In genomic region chr9:44043708-44044425, GRCm38 (mm10) we compare ENCODE assay signal across 9 mouse cellular contexts. TPM values are rescaled to one million over a fixed set of nuclear protein-coding genes. Genes with fewer than 3 reads are reported as not detected.
DNase-seq lines count a peak whose midpoint lies in the region; ATAC-seq and TF ChIP-seq lines count a peak whose summit lies in the region.
"Had no signal": no experiment of that assay in that cellular context is flagged by ENCODE, and none has a peak within 500 bp of the region (broad histone marks: within the 10 kb centered on the region; RNA-seq: fewer than 3 reads in every experiment).

No protein-coding gene starts in this region.

- no peaks in the 10 kb centered on the region for H3K27me3 ChIP-seq in MEL (ENCODE audit: control insufficient read depth in 1 of 2, insufficient read depth in 2 of 2, low read length in 2 of 2)
- H3K27me3 ChIP-seq in forebrain, embryonic 11.5 days (ENCODE audit: control insufficient read depth, insufficient read depth, low read length), result peaks cover 32% of the 10 kb centered on the region
- peaks cover 9% of the 10 kb centered on the region for H3K27me3 ChIP-seq in kidney, postnatal 0 days (ENCODE audit: insufficient read depth, low read length)
- peaks cover 37% of the 10 kb centered on the region for H3K27me3 ChIP-seq in midbrain, embryonic 15.5 days (replicated peaks)

- peaks cover 5 to 40% of the 10 kb centered on the region in 2 experiments for H3K4me1 ChIP-seq in MEL (ENCODE audit: control insufficient read depth in 1 of 2, insufficient read depth in 2 of 2, low read length in 2 of 2)
- peaks cover 10% of the 10 kb centered on the region for H3K4me1 ChIP-seq in forebrain, embryonic 11.5 days (replicated peaks; ENCODE audit: control insufficient read depth, insufficient read depth, low read length)
- peaks cover 11% of the 10 kb centered on the region; the same call in 1 of the 2 replicates for H3K4me1 ChIP-seq in kidney, postnatal 0 days (replicated peaks; ENCODE audit: insufficient read depth, low read length)
- peaks cover 19% of the 10 kb centered on the region for H3K4me1 ChIP-seq in midbrain, embryonic 15.5 days

- no peak for TF ChIP-seq CTCF in MEL (IDR thresholded peaks at IDR 0.05 in 2 of 3, conservative IDR thresholded peaks at IDR 0.05 in 1 of 3; ENCODE audit: control insufficient read depth in 1 of 3, insufficient read depth in 1 of 3, low read depth in 2 of 3, low read length in 3 of 3, poor library complexity in 1 of 3, severe bottlenecking in 1 of 3)
- TF ChIP-seq CTCF in kidney, postnatal 0 days (IDR thresholded peaks at IDR 0.05; ENCODE audit: low read depth), result no peak

- no peaks in the 10 kb centered on the region for H3K9me3 ChIP-seq in MEL (replicated peaks; ENCODE audit: insufficient read depth, low read length)
- H3K9me3 ChIP-seq in forebrain, embryonic 11.5 days (ENCODE audit: control insufficient read depth, low read length), result no peaks in the 10 kb centered on the region
- H3K9me3 ChIP-seq in kidney, postnatal 0 days (replicated peaks; ENCODE audit: low read length), result no peaks in the 10 kb centered on the region
- H3K9me3 ChIP-seq in midbrain, embryonic 15.5 days, result no peaks in the 10 kb centered on the region

- no peak for TF ChIP-seq POLR2A in MEL (IDR thresholded peaks at IDR 0.05; ENCODE audit: control insufficient read depth in 1 of 2, insufficient read depth in 1 of 2, low read depth in 1 of 2, low read length in 2 of 2, poor library complexity in 1 of 2)

- H3K4me2 ChIP-seq in forebrain, embryonic 11.5 days (ENCODE audit: low read depth, low read length, severe bottlenecking), result peak overlapping the region; percentile 53
- H3K4me2 ChIP-seq in kidney, postnatal 0 days (ENCODE audit: low read length), result peak overlapping the region; percentile 61
- H3K4me2 ChIP-seq in midbrain, embryonic 15.5 days, result peak overlapping the region; percentile 83

- H3K36me3 ChIP-seq in MEL (ENCODE audit: control insufficient read depth in 1 of 2, insufficient read depth in 2 of 2, low read length in 2 of 2), result peaks cover 0 to 29% of the 10 kb centered on the region in 2 experiments; a peak in 2 of 4 replicates
- no peaks in the 10 kb centered on the region for H3K36me3 ChIP-seq in forebrain, embryonic 11.5 days (ENCODE audit: control insufficient read depth, insufficient read depth, low read length)
- no peaks in the 10 kb centered on the region for H3K36me3 ChIP-seq in kidney, postnatal 0 days (ENCODE audit: insufficient read depth, low read length)
- H3K36me3 ChIP-seq in midbrain, embryonic 15.5 days (replicated peaks), result no peaks in the 10 kb centered on the region

- no peaks in the 10 kb centered on the region for H3K79me2 ChIP-seq in MEL (ENCODE audit: control insufficient read depth, insufficient read depth, low read length, poor library complexity)

- TF ChIP-seq RAD21 in MEL (IDR thresholded peaks at IDR 0.05; ENCODE audit: low read depth, low read length), result no peak

- ATAC-seq in forebrain, embryonic 11.5 days (replicated peaks; ENCODE audit: low FRiP score), result no peak
- no peak for ATAC-seq in kidney, postnatal 0 days (replicated peaks; ENCODE audit: low FRiP score, low read depth)
- no peak for ATAC-seq in midbrain, embryonic 15.5 days (replicated peaks)

- H3K9ac ChIP-seq in MEL (ENCODE audit: control insufficient read depth, low read depth, low read length, poor library complexity, severe bottlenecking), result peak overlapping the region; percentile 33
- H3K9ac ChIP-seq in forebrain, embryonic 11.5 days (ENCODE audit: low read length), result peak overlapping the region; percentile 12; the same call in 1 of the 2 replicates
- peak overlapping the region; percentile 44 for H3K9ac ChIP-seq in kidney, postnatal 0 days (ENCODE audit: low read depth, low read length)
- H3K9ac ChIP-seq in midbrain, embryonic 15.5 days, result peak overlapping the region; percentile 38

- peak; percentile 93 for DNase-seq in kidney, adult 9 months
- DNase-seq in kidney, adult 8-10 months, result no peak
- DNase-seq in MEL (ENCODE audit: low read depth, low spot score), result peak; percentile 80
- no peak for DNase-seq in forebrain, embryonic 11.5 days (ENCODE audit: low spot score)
- no peak for DNase-seq in kidney, postnatal 0 days (ENCODE audit: low spot score)
- DNase-seq in c-Kit-positive CD71-positive TER-119-positive erythroid progenitor cells, embryonic 14.5 days (ENCODE audit: low spot score), result no peak
- no peak for DNase-seq in gastrocnemius, postnatal 10 days

- H3K27ac ChIP-seq in MEL (ENCODE audit: control insufficient read depth, low read depth, low read length), result peak overlapping the region; percentile 61
- H3K27ac ChIP-seq in forebrain, embryonic 11.5 days (ENCODE audit: low read depth, low read length), result no peak overlapping the region
- no peak overlapping the region for H3K27ac ChIP-seq in kidney, postnatal 0 days
- no peak overlapping the region for H3K27ac ChIP-seq in midbrain, embryonic 15.5 days

- WGBS in forebrain, embryonic 11.5 days, result 3% methylated on average over 23 of the region's 23 CpGs
- WGBS in kidney, postnatal 0 days, result 5% methylated on average over 22 of the region's 23 CpGs
- 4% methylated on average over 22 of the region's 23 CpGs for WGBS in midbrain, embryonic 15.5 days

- TF ChIP-seq EP300 in MEL (IDR thresholded peaks at IDR 0.05; ENCODE audit: low read depth in 1 of 2, low read length in 2 of 2), result peak; percentile 56 to 77

- H3K4me3 ChIP-seq in MEL (ENCODE audit: control insufficient read depth in 1 of 2, insufficient read depth in 1 of 2, low read depth in 2 of 2, low read length in 2 of 2), result peak overlapping the region; percentile 13 to 35; a peak in 2 of 4 replicates
- peak overlapping the region; percentile 24 for H3K4me3 ChIP-seq in forebrain, embryonic 11.5 days (ENCODE audit: low read depth, low read length)
- peak overlapping the region; percentile 36 for H3K4me3 ChIP-seq in kidney, postnatal 0 days (replicated peaks; ENCODE audit: low read depth, low read length)
- H3K4me3 ChIP-seq in midbrain, embryonic 15.5 days, result peak overlapping the region; percentile 41

TF ChIP-seq in MEL, 35 proteins besides CTCF, POLR2A, EP300 and RAD21 (continues in another document):
- no peak for TF ChIP-seq USF2 (IDR thresholded peaks at IDR 0.05; ENCODE audit: borderline replicate concordance in 1 of 2, insufficient read depth in 1 of 2, low read depth in 1 of 2, low read length in 2 of 2)
- TF ChIP-seq ZNF384 (IDR thresholded peaks at IDR 0.05; ENCODE audit: low read depth, low read length), result no peak
- no peak; the same call in 1 of the 2 replicates for TF ChIP-seq TCF12 (IDR thresholded peaks at IDR 0.05; ENCODE audit: low read depth, low read length)
- TF ChIP-seq MYC (IDR thresholded peaks at IDR 0.05; ENCODE audit: low read depth, low read length), result 0 out of 2 replicates have a peak, but pooled peaks have one; percentile 20
- TF ChIP-seq MEF2A (IDR thresholded peaks at IDR 0.05; ENCODE audit: extremely low read depth, insufficient replicate concordance, low read depth, low read length, poor library complexity, severe bottlenecking), result no peak
- no peak for TF ChIP-seq POLR2AphosphoS5 (IDR thresholded peaks at IDR 0.05; ENCODE audit: borderline replicate concordance, low read depth, low read length)
- TF ChIP-seq MAX (IDR thresholded peaks at IDR 0.05; ENCODE audit: low read length), result no peak
- no peak for TF ChIP-seq MAFK (IDR thresholded peaks at IDR 0.05; ENCODE audit: borderline replicate concordance, low read depth, low read length)
- TF ChIP-seq GATA1 (IDR thresholded peaks at IDR 0.05; ENCODE audit: low read depth, low read length), result 0 out of 2 replicates have a peak, but pooled peaks have one; percentile 47
- TF ChIP-seq HCFC1 (IDR thresholded peaks at IDR 0.05; ENCODE audit: low read depth, low read length), result no peak
- TF ChIP-seq MAZ (IDR thresholded peaks at IDR 0.05; ENCODE audit: low read depth, low read length), result peak; percentile 89; the same call in 1 of the 2 replicates
- no peak for TF ChIP-seq POLR2AphosphoS2 (IDR thresholded peaks at IDR 0.05; ENCODE audit: low read length)
- TF ChIP-seq BHLHE40 (IDR thresholded peaks at IDR 0.05; ENCODE audit: borderline replicate concordance, low read depth, low read length), result 0 out of 2 replicates have a peak, but pooled peaks have one; percentile 25
- no peak for TF ChIP-seq SMC3 (IDR thresholded peaks at IDR 0.05; ENCODE audit: low read depth, low read length)
- no peak for TF ChIP-seq ZC3H11A (IDR thresholded peaks at IDR 0.05; ENCODE audit: low read depth, low read length)
- TF ChIP-seq KAT2A (conservative IDR thresholded peaks at IDR 0.05; ENCODE audit: low read depth, low read length), result no peak
- TF ChIP-seq TAL1 (IDR thresholded peaks at IDR 0.05; ENCODE audit: low read length), result peak; percentile 44
- TF ChIP-seq RCOR1 (IDR thresholded peaks at IDR 0.05; ENCODE audit: low read depth, low read length), result peak; percentile 80; the same call in 1 of the 2 replicates

RNA-seq across cellular contexts. Expression of gene Thy1, which starts 0.7 kb away (rescaled TPM):
- 1.5 and 4.0 TPM in 2 replicates for total RNA-seq in MEL (2012; rRNA removed)
- 10 to 100 TPM in 1 of 2 experiments, not detected in 1; 24.0 TPM for polyA plus RNA-seq in MEL (2012; ENCODE audit: insufficient read depth in 1 of 2, insufficient read length in 2 of 2, low read depth in 1 of 2, low replicate concordance in 2 of 2, missing spikeins in 1 of 2)
- polyA plus RNA-seq in forebrain, embryonic 11.5 days (2014; fragmentation: Nextera tagmentation; extraction: Ambion mirVana), result not detected in 2 replicates
- 9.9 and 13.6 TPM in 2 replicates for polyA plus RNA-seq in kidney, postnatal 0 days (2015; fragmentation: Nextera tagmentation; extraction: Ambion mirVana)
- 1.0 and 1.6 TPM in 2 replicates for polyA plus RNA-seq in midbrain, embryonic 15.5 days (2015; fragmentation: Nextera tagmentation; extraction: Ambion mirVana)
- total RNA-seq in gastrocnemius, postnatal 10 days (2021), result 10 to 100 TPM; 42.5 to 44.6 TPM

RNA-seq across cellular contexts. Expression of gene Usp2, which starts 23.0 kb away (rescaled TPM):
- total RNA-seq in MEL (2012; rRNA removed), result 3.6 and 4.3 TPM in 2 replicates
- polyA plus RNA-seq in MEL (2012; ENCODE audit: insufficient read depth in 1 of 2, insufficient read length in 2 of 2, low read depth in 1 of 2, low replicate concordance in 2 of 2, missing spikeins in 1 of 2), result 10 to 100 TPM in 1 of 2 experiments, not detected in 1; 13.9 TPM
- 8.9 and 12.7 TPM in 2 replicates for polyA plus RNA-seq in forebrain, embryonic 11.5 days (2014; fragmentation: Nextera tagmentation; extraction: Ambion mirVana)
- polyA plus RNA-seq in kidney, postnatal 0 days (2015; fragmentation: Nextera tagmentation; extraction: Ambion mirVana), result 62.9 and 72.1 TPM in 2 replicates
- polyA plus RNA-seq in midbrain, embryonic 15.5 days (2015; fragmentation: Nextera tagmentation; extraction: Ambion mirVana), result 5.9 and 9.6 TPM in 2 replicates
- 100 to 1,000 TPM; 102 to 133 TPM for total RNA-seq in gastrocnemius, postnatal 10 days (2021)

RNA-seq across cellular contexts. Expression of gene Mfrp, which starts 57.7 kb away (rescaled TPM):
- not detected in 2 replicates for total RNA-seq in MEL (2012; rRNA removed)
- polyA plus RNA-seq in MEL (2012; ENCODE audit: insufficient read depth in 1 of 2, insufficient read length in 2 of 2, low read depth in 1 of 2, low replicate concordance in 2 of 2, missing spikeins in 1 of 2), result under 1 TPM in 1 of 2 experiments, not detected in 1; 0.10 TPM
- polyA plus RNA-seq in forebrain, embryonic 11.5 days (2014; fragmentation: Nextera tagmentation; extraction: Ambion mirVana), result 0.11 TPM in 1 of 2 replicates, not detected in the other
- polyA plus RNA-seq in kidney, postnatal 0 days (2015; fragmentation: Nextera tagmentation; extraction: Ambion mirVana), result 0.11 and 0.16 TPM in 2 replicates
- 0.08 and 0.13 TPM in 2 replicates for polyA plus RNA-seq in midbrain, embryonic 15.5 days (2015; fragmentation: Nextera tagmentation; extraction: Ambion mirVana)
- total RNA-seq in gastrocnemius, postnatal 10 days (2021), result under 1 TPM in 1 of 2 experiments, not detected in 1; 0.18 TPM
- polyA plus RNA-seq: large intestine, adult 2 months had no signal

Comparison
In these comparisons a context has a peak if more than half of its experiments do, and no peak if none do; other contexts are left out.
1. DNase-seq: peak in kidney, adult 9 months (single experiment) and MEL (single experiment); none in kidney, adult 8-10 months (0 of 2), forebrain, embryonic 11.5 days (single experiment), kidney, postnatal 0 days (single experiment), c-Kit-positive CD71-positive TER-119-positive erythroid progenitor cells, embryonic 14.5 days (single experiment) and gastrocnemius, postnatal 10 days (single experiment).
2. Peak in every context shown above with its lines, with median percentiles within 50 percentile points of each other: H3K4me3 ChIP-seq, H3K9ac ChIP-seq and H3K4me2 ChIP-seq.